Mouse (Mus musculus): Measurements from ENCODE around the gene Auts2.

- no peak for TF ChIP-seq CTCF (conservative IDR thresholded peaks at IDR 0.05 in 1 of 2, IDR thresholded peaks at IDR 0.05 in 1 of 2; ENCODE audit: low read depth in 2 of 2, low read length in 2 of 2)
- TF ChIP-seq USF1 (IDR thresholded peaks at IDR 0.05; ENCODE audit: low read depth, low read length): no peak
- no peak for TF ChIP-seq POLR2A (IDR thresholded peaks at IDR 0.05; ENCODE audit: low read depth, low read length)
- no peak for TF ChIP-seq SIN3A (IDR thresholded peaks at IDR 0.05; ENCODE audit: low read length)
- no peak for TF ChIP-seq ZMIZ1 (IDR thresholded peaks at IDR 0.05; ENCODE audit: low read depth, low read length)
- TF ChIP-seq BHLHE40 (IDR thresholded peaks at IDR 0.05; ENCODE audit: low read depth, low read length): no peak
- TF ChIP-seq POLR2AphosphoS2 (IDR thresholded peaks at IDR 0.05; ENCODE audit: low read depth, low read length): no peak
- TF ChIP-seq NELFE (IDR thresholded peaks at IDR 0.05; ENCODE audit: low read depth, low read length): no peak
- no peak for TF ChIP-seq EP300 (IDR thresholded peaks at IDR 0.05; ENCODE audit: low read length)
- no peak for TF ChIP-seq USF2 (conservative IDR thresholded peaks at IDR 0.05; ENCODE audit: low read depth, low read length)
- no peak for TF ChIP-seq CHD2 (IDR thresholded peaks at IDR 0.05; ENCODE audit: low read length)
- no peak for TF ChIP-seq TCF12 (IDR thresholded peaks at IDR 0.05; ENCODE audit: low read depth, low read length)
- no peak for TF ChIP-seq MXI1 (IDR thresholded peaks at IDR 0.05; ENCODE audit: low read depth, low read length)
Observed at GRCm38 (mm10) chr5:131733324-131733660, 809.9 kb downstream of the Auts2 start.

Data from CH12.LX (cell line).